Mouse (Mus musculus) spleen, adult 2 months (tissue): ENCODE results near the gene Usf1. TPM values are rescaled to one million over a fixed set of nuclear protein-coding genes. Genes with fewer than 3 reads are reported as not detected.

Experiments
- DNase-seq, 2 experiments: peaks; one replicate each; pipeline versions ENCODE4 v3.0.0 to v3.0.0-alpha.2; 2012 to 2021; ENCODE audit warnings: low spot score in 2 of 2, low read depth in 1 of 2
- H3K27ac ChIP-seq: fragments of 200-500 bp; 2 replicates; pipeline ENCODE4 v1.5.1; 2012; ENCODE audit warnings: low read length, inconsistent platforms; ENCODE audit not compliant: insufficient read depth
- H3K27me3 ChIP-seq: fragments of 200-500 bp; 2 replicates; pipeline ENCODE4 v1.6.1; 2012; ENCODE audit warnings: mild to moderate bottlenecking, moderate library complexity, low read length, inconsistent platforms; ENCODE audit not compliant: control insufficient read depth, insufficient read depth
- H3K36me3 ChIP-seq: fragments of 200-500 bp; 2 replicates; pipeline ENCODE4 v1.6.1; 2012; ENCODE audit warnings: mild to moderate bottlenecking, low read length, inconsistent platforms; ENCODE audit not compliant: control insufficient read depth, insufficient read depth
- H3K4me1 ChIP-seq: fragments of 200-500 bp; 2 replicates; pipeline ENCODE4 v1.6.1; 2011; ENCODE audit warnings: inconsistent platforms; ENCODE audit not compliant: control insufficient read depth, insufficient read depth, insufficient read length
- H3K4me3 ChIP-seq: fragments of 200-500 bp; 2 replicates; pipeline ENCODE4 v1.5.1; 2011; ENCODE audit warnings: mild to moderate bottlenecking, inconsistent platforms; ENCODE audit not compliant: insufficient read depth, insufficient read length; ENCODE audit errors: extremely low read depth
- CTCF ChIP-seq: fragments of 200-500 bp; IDR thresholded peaks from 2 replicates; pipeline ENCODE4 v1.5.1; 2011; ENCODE audit warnings: mild to moderate bottlenecking, inconsistent platforms; ENCODE audit not compliant: insufficient read depth, insufficient read length, insufficient replicate concordance; ENCODE audit errors: extremely low read depth
- POLR2A ChIP-seq: fragments of 200-500 bp; IDR thresholded peaks from 2 replicates; pipeline ENCODE4 v1.6.1; 2011; ENCODE audit warnings: low read depth, low read length, inconsistent platforms
- WGBS: fragments of 180-500 bp; shearing (Covaris S2); methylation state at CpG from one replicate; pipeline ENCODE4 v1.1.7; 2018; 5-methylcytosine and 5-hydroxymethylcytosine counted together
- polyA plus RNA-seq: library from polyadenylated mRNA; depleted of rRNA; stranded (reverse); fragments of >200 nt; gene quantifications from 2 replicates; pipeline ENCODE4 v1.2.3, GENCODE M21; 2012; rRNA removed

The Usf1 gene
- 130 and 132 TPM in 2 replicates for polyA plus RNA-seq

GRCm38 (mm10) chr1:171410947-171411484, at the start of gene Usf1:
Gene Usf1 (plus strand): TSS chr1:171411313.
- WGBS: under 1% methylated on average over 36 of the region's 36 CpGs

GRCm38 (mm10) chr1:171365934-171366333, 45.2 kb upstream of the Usf1 start:
- Histone ChIP-seq H3K4me3 (no peak overlapping the region), H3K27me3 (no peaks in the 10 kb centered on the region), H3K4me1 (no peaks in the 10 kb centered on the region), H3K36me3 (no peaks in the 10 kb centered on the region), H3K27ac (no peak overlapping the region)
- DNase-seq: no peak
- TF ChIP-seq POLR2A: no peak
- no peak for TF ChIP-seq CTCF
- WGBS: 71% methylated on average over 7 of the region's 7 CpGs

More at GRCm38 (mm10) chr1:171410947-171411484, at the start of gene Usf1:
- H3K27me3 ChIP-seq: no peaks in the 10 kb centered on the region
- H3K27ac ChIP-seq: peak within 1 kb of the TSS; percentile 97
- peak within 1 kb of the TSS; percentile 100 for H3K4me3 ChIP-seq
- peak; percentile 66 for TF ChIP-seq POLR2A
- TF ChIP-seq CTCF: no peak
- DNase-seq: peak; percentile 92 to 94
- H3K4me1 ChIP-seq: peaks cover 12% of the 10 kb centered on the region; the same call in 1 of the 2 replicates
- peaks cover 30% of the 10 kb centered on the region for H3K36me3 ChIP-seq

- DNase-seq: no peak
- WGBS: 26% methylated on average over 20 of the region's 20 CpGs
- no peaks in the 10 kb centered on the region for H3K27me3 ChIP-seq
- H3K4me1 ChIP-seq: no peaks in the 10 kb centered on the region
- H3K27ac ChIP-seq: no peak within 1 kb of the TSS
- H3K36me3 ChIP-seq: no peaks in the 10 kb centered on the region
- no peak within 1 kb of the TSS; the same call in 1 of the 2 replicates for H3K4me3 ChIP-seq
- no peak for TF ChIP-seq CTCF
- TF ChIP-seq POLR2A: no peak
These were observed 41.1 kb upstream of the Usf1 start, which contains the start of gene Nectin4 for GRCm38 (mm10) chr1:171369845-171370556. Gene Nectin4 (plus strand): TSS chr1:171370099.

GRCm38 (mm10) chr1:171372880-171373279, 38.2 kb upstream of the Usf1 start:
- 86% methylated on average over 3 of the region's 3 CpGs for WGBS
- Histone ChIP-seq H3K4me3 (no peak overlapping the region), H3K4me1 (no peaks in the 10 kb centered on the region), H3K27me3 (no peaks in the 10 kb centered on the region), H3K36me3 (no peaks in the 10 kb centered on the region), H3K27ac (no peak overlapping the region)
- DNase-seq: no peak
- TF ChIP-seq CTCF: no peak
- no peak for TF ChIP-seq POLR2A

- H3K4me1 ChIP-seq: no peaks in the 10 kb centered on the region
- no peak for DNase-seq
- no peak overlapping the region for H3K27ac ChIP-seq
- H3K36me3 ChIP-seq: no peaks in the 10 kb centered on the region
- no peaks in the 10 kb centered on the region for H3K27me3 ChIP-seq
- 31% methylated on average over 4 of the region's 4 CpGs for WGBS
- no peak overlapping the region for H3K4me3 ChIP-seq
- TF ChIP-seq CTCF (no peak), POLR2A (no peak)
These were observed 37.2 kb upstream of the Usf1 start for GRCm38 (mm10) chr1:171373946-171374345.

GRCm38 (mm10) chr1:171375646-171376097, 35.4 kb upstream of the Usf1 start:
- H3K4me1 ChIP-seq: peaks cover 3% of the 10 kb centered on the region; the same call in 1 of the 2 replicates
- H3K4me3 ChIP-seq: no peak overlapping the region
- no peak for TF ChIP-seq POLR2A
- TF ChIP-seq CTCF: no peak
- no peaks in the 10 kb centered on the region for H3K27me3 ChIP-seq
- no peaks in the 10 kb centered on the region for H3K36me3 ChIP-seq
- WGBS: 78% methylated on average over 9 of the region's 9 CpGs
- DNase-seq: no peak
- H3K27ac ChIP-seq: no peak overlapping the region

- DNase-seq: no peak
- no peak overlapping the region for H3K4me3 ChIP-seq
- no peak overlapping the region for H3K27ac ChIP-seq
- TF ChIP-seq CTCF (no peak), POLR2A (no peak)
- peaks cover 10% of the 10 kb centered on the region; the same call in 1 of the 2 replicates for H3K4me1 ChIP-seq
- H3K27me3 ChIP-seq: no peaks in the 10 kb centered on the region
- no peaks in the 10 kb centered on the region for H3K36me3 ChIP-seq
- WGBS: 94% methylated on average over 6 of the region's 6 CpGs
These were observed 32.8 kb upstream of the Usf1 start for GRCm38 (mm10) chr1:171378298-171378697.
